Mouse (Mus musculus): ENCODE results near the gene Mboat2.

Gene Mboat2

GRCm38 (mm10) chr12:24897354-24897753 is 66.7 kb downstream of the Mboat2 start:
- DNase-seq (ENCODE audit: inconsistent age in 2 of 2, low spot score in 1 of 2) = no peak

GRCm38 (mm10) chr12:24898226-24898625 is 67.5 kb downstream of the Mboat2 start:
- DNase-seq (ENCODE audit: inconsistent age in 2 of 2, low spot score in 1 of 2) = no peak

GRCm38 (mm10) chr12:24899636-24900035 is 69.0 kb downstream of the Mboat2 start:
- no peak for DNase-seq (ENCODE audit: inconsistent age in 2 of 2, low spot score in 1 of 2)

- DNase-seq (ENCODE audit: inconsistent age in 2 of 2, low spot score in 1 of 2) = no peak
These were observed 72.1 kb downstream of the Mboat2 start for GRCm38 (mm10) chr12:24902736-24903135.

GRCm38 (mm10) chr12:24907894-24908293 is 77.2 kb downstream of the Mboat2 start:
- DNase-seq (ENCODE audit: inconsistent age in 2 of 2, low spot score in 1 of 2) = no peak

- DNase-seq (ENCODE audit: inconsistent age in 2 of 2, low spot score in 1 of 2) = peak in 1 of 2 experiments; percentile 25
These were observed 79.0 kb downstream of the Mboat2 start for GRCm38 (mm10) chr12:24909679-24910078.

GRCm38 (mm10) chr12:24912174-24912573 is 81.5 kb downstream of the Mboat2 start:
- no peak for DNase-seq (ENCODE audit: inconsistent age in 2 of 2, low spot score in 1 of 2)

GRCm38 (mm10) chr12:24912876-24913275 is 82.2 kb downstream of the Mboat2 start:
- no peak for DNase-seq (ENCODE audit: inconsistent age in 2 of 2, low spot score in 1 of 2)

- DNase-seq (ENCODE audit: inconsistent age in 2 of 2, low spot score in 1 of 2) = no peak
These were observed 88.0 kb downstream of the Mboat2 start for GRCm38 (mm10) chr12:24918575-24919262.

GRCm38 (mm10) chr12:24920861-24921260 is 90.2 kb downstream of the Mboat2 start:
- DNase-seq (ENCODE audit: inconsistent age in 2 of 2, low spot score in 1 of 2) = no peak

GRCm38 (mm10) chr12:24924003-24924402 is 93.3 kb downstream of the Mboat2 start:
- no peak for DNase-seq (ENCODE audit: inconsistent age in 2 of 2, low spot score in 1 of 2)

GRCm38 (mm10) chr12:24925276-24925675 is 94.6 kb downstream of the Mboat2 start:
- no peak for DNase-seq (ENCODE audit: inconsistent age in 2 of 2, low spot score in 1 of 2)

- no peak for DNase-seq (ENCODE audit: inconsistent age in 2 of 2, low spot score in 1 of 2)
These were observed 95.0 kb downstream of the Mboat2 start for GRCm38 (mm10) chr12:24925684-24926083.

- DNase-seq (ENCODE audit: inconsistent age in 2 of 2, low spot score in 1 of 2) = peak in 1 of 2 experiments; percentile 39
These were observed 97.5 kb downstream of the Mboat2 start for GRCm38 (mm10) chr12:24928051-24928748.

- DNase-seq (ENCODE audit: inconsistent age in 2 of 2, low spot score in 1 of 2) = no peak
These were observed 98.4 kb downstream of the Mboat2 start for GRCm38 (mm10) chr12:24929043-24929442.

GRCm38 (mm10) chr12:24930760-24931159 is 100.1 kb downstream of the Mboat2 start:
- peak; percentile 63 to 72 for DNase-seq (ENCODE audit: inconsistent age in 2 of 2, low spot score in 1 of 2)

GRCm38 (mm10) chr12:24932120-24932519 is 101.4 kb downstream of the Mboat2 start:
- DNase-seq (ENCODE audit: inconsistent age in 2 of 2, low spot score in 1 of 2) = no peak

- peak; percentile 49 to 75 for DNase-seq (ENCODE audit: inconsistent age in 2 of 2, low spot score in 1 of 2)
These were observed 102.6 kb downstream of the Mboat2 start for GRCm38 (mm10) chr12:24933206-24933775.

- peak; percentile 83 to 85 for DNase-seq (ENCODE audit: inconsistent age in 2 of 2, low spot score in 1 of 2)
These were observed 103.3 kb downstream of the Mboat2 start for GRCm38 (mm10) chr12:24933996-24934395.

- DNase-seq (ENCODE audit: inconsistent age in 2 of 2, low spot score in 1 of 2) = no peak
These were observed 105.6 kb downstream of the Mboat2 start for GRCm38 (mm10) chr12:24936281-24936680.

- DNase-seq (ENCODE audit: inconsistent age in 2 of 2, low spot score in 1 of 2) = no peak
These were observed 108.7 kb downstream of the Mboat2 start for GRCm38 (mm10) chr12:24939372-24939771.

- DNase-seq (ENCODE audit: inconsistent age in 2 of 2, low spot score in 1 of 2) = no peak
These were observed 112.1 kb downstream of the Mboat2 start for GRCm38 (mm10) chr12:24942619-24943287.

Measured in adrenal gland, adult (tissue).